Mouse (Mus musculus) stomach, postnatal 0 days (tissue): Measurements from ENCODE around the gene Rxfp4.

Experiments
- CTCF ChIP-seq: IDR thresholded peaks from 2 replicates; pipeline ENCODE4 v1.5.1; 2016; ENCODE audit warnings: antibody characterized with exemption, low read depth, mild to moderate bottlenecking, moderate library complexity
- EP300 ChIP-seq: optimal IDR thresholded peaks from 2 replicates; pipeline ENCODE3; 2016; ENCODE audit warnings: antibody characterized with exemption

GRCm38 (mm10) chr3:88664095-88664494 is 11.2 kb upstream of the Rxfp4 start:
- TF ChIP-seq CTCF (no peak), EP300 (no peak)
